Mouse (Mus musculus): ENCODE data around the gene Sbno2. TPM values are rescaled to one million over a fixed set of nuclear protein-coding genes. Genes with fewer than 3 reads are reported as not detected.

Sbno2 gene
- polyA plus RNA-seq, 1 experiment: 27.7 TPM

DNA sequence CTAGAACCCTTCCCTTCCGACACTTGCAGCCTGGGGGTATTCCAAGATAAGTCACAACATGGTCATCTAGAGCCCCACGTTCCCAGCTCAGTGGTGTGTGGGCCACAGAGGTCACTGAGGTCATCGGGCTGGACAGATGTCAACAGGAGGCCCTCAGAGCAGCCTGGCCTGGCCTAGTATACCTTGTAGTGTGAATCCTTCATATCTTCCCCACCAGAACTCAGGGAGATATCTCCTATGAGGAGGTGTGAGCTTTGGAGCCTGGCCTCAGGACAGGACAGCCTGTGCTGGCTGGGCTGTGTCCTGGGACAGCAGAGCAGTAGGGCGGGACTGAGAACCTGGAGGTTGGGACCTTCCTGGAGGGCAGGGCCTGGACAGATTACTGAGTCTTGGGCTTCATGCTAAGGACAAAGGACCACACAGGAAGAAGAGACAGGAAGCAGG lies 41.2 kb upstream of the Sbno2 start:
- peak overlapping the region; percentile 97 for H3K27ac ChIP-seq (ENCODE audit: insufficient read depth, low read depth, low read length)
- TF ChIP-seq CTCF (conservative IDR thresholded peaks at IDR 0.05; ENCODE audit: insufficient read depth, insufficient read length, low read depth, low read length) (no peak), POLR2A (IDR thresholded peaks at IDR 0.05; ENCODE audit: low read depth, low read length) (no peak)
- peaks cover 6% of the 10 kb centered on the region; the same call in 1 of the 2 replicates for H3K36me3 ChIP-seq (ENCODE audit: control insufficient read depth, insufficient read depth, low read length)
- no peaks in the 10 kb centered on the region for H3K27me3 ChIP-seq (replicated peaks; ENCODE audit: control insufficient read depth, insufficient read depth, low read length)
- WGBS: 40% methylated on average over 4 of the region's 4 CpGs
- H3K4me1 ChIP-seq (ENCODE audit: control insufficient read depth, insufficient read depth, low read length): peaks cover 23% of the 10 kb centered on the region
- DNase-seq: peak; percentile 74
- H3K4me3 ChIP-seq (ENCODE audit: insufficient read depth, low read depth, low read length): no peak overlapping the region

- Histone ChIP-seq H3K27me3 (replicated peaks; ENCODE audit: control insufficient read depth, insufficient read depth, low read length) (no peaks in the 10 kb centered on the region), H3K4me1 (ENCODE audit: control insufficient read depth, insufficient read depth, low read length) (peaks cover 23% of the 10 kb centered on the region), H3K4me3 (ENCODE audit: insufficient read depth, low read depth, low read length) (no peak overlapping the region), H3K36me3 (ENCODE audit: control insufficient read depth, insufficient read depth, low read length) (peaks cover 6% of the 10 kb centered on the region; the same call in 1 of the 2 replicates), H3K27ac (ENCODE audit: insufficient read depth, low read depth, low read length) (0 out of 2 replicates have a peak overlapping the region, but pooled peaks have one; percentile 0)
- DNase-seq: peak; percentile 84
- no peak for TF ChIP-seq CTCF (conservative IDR thresholded peaks at IDR 0.05; ENCODE audit: insufficient read depth, insufficient read length, low read depth, low read length)
- TF ChIP-seq POLR2A (IDR thresholded peaks at IDR 0.05; ENCODE audit: low read depth, low read length): no peak
- 55% methylated on average over 6 of the region's 6 CpGs for WGBS
Observed at GRCm38 (mm10) chr10:80145896-80146295, 40.5 kb upstream of the Sbno2 start.

GRCm38 (mm10) chr10:80144864-80145838 lies 39.8 kb upstream of the Sbno2 start:
- DNase-seq: peak; percentile 76
- Histone ChIP-seq H3K4me3 (ENCODE audit: insufficient read depth, low read depth, low read length) (no peak overlapping the region), H3K27ac (ENCODE audit: insufficient read depth, low read depth, low read length) (0 out of 2 replicates have a peak overlapping the region, but pooled peaks have one; percentile 0), H3K4me1 (ENCODE audit: control insufficient read depth, insufficient read depth, low read length) (peaks cover 23% of the 10 kb centered on the region), H3K36me3 (ENCODE audit: control insufficient read depth, insufficient read depth, low read length) (peaks cover 3% of the 10 kb centered on the region; the same call in 1 of the 2 replicates), H3K27me3 (replicated peaks; ENCODE audit: control insufficient read depth, insufficient read depth, low read length) (no peaks in the 10 kb centered on the region)
- WGBS: 65% methylated on average over 20 of the region's 20 CpGs
- no peak for TF ChIP-seq POLR2A (IDR thresholded peaks at IDR 0.05; ENCODE audit: low read depth, low read length)
- TF ChIP-seq CTCF (conservative IDR thresholded peaks at IDR 0.05; ENCODE audit: insufficient read depth, insufficient read length, low read depth, low read length): peak; percentile 79

- DNase-seq: no peak
- Histone ChIP-seq H3K27me3 (replicated peaks; ENCODE audit: control insufficient read depth, insufficient read depth, low read length) (no peaks in the 10 kb centered on the region), H3K4me1 (ENCODE audit: control insufficient read depth, insufficient read depth, low read length) (peaks cover 23% of the 10 kb centered on the region), H3K27ac (ENCODE audit: insufficient read depth, low read depth, low read length) (no peak overlapping the region), H3K4me3 (ENCODE audit: insufficient read depth, low read depth, low read length) (no peak overlapping the region), H3K36me3 (ENCODE audit: control insufficient read depth, insufficient read depth, low read length) (no peaks in the 10 kb centered on the region)
- TF ChIP-seq CTCF (conservative IDR thresholded peaks at IDR 0.05; ENCODE audit: insufficient read depth, insufficient read length, low read depth, low read length): no peak
- no peak for TF ChIP-seq POLR2A (IDR thresholded peaks at IDR 0.05; ENCODE audit: low read depth, low read length)
- 87% methylated on average over 12 of the region's 12 CpGs for WGBS
Observed at GRCm38 (mm10) chr10:80144159-80144558, 38.8 kb upstream of the Sbno2 start.

DNA sequence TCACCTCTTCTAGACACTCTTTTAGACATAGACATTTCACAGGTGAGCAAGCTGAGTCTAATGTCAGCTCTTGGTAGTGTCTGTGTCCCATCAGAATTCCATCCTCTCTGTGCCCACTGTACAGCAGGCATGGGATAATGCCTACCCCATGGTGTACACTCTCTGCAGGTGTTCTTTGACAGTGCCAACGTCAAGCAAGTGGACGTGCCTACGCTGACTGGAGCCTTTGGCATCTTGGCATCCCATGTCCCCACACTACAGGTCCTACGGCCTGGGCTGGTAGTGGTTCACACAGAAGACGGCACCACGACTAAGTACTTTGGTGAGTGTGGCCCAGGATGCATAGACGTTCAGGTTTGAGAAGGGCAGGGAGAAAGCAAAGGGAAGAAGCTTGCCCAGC lies 38.3 kb upstream of the Sbno2 start:
- TF ChIP-seq POLR2A (IDR thresholded peaks at IDR 0.05; ENCODE audit: low read depth, low read length) (no peak), CTCF (conservative IDR thresholded peaks at IDR 0.05; ENCODE audit: insufficient read depth, insufficient read length, low read depth, low read length) (no peak)
- no peak overlapping the region for H3K27ac ChIP-seq (ENCODE audit: insufficient read depth, low read depth, low read length)
- H3K27me3 ChIP-seq (replicated peaks; ENCODE audit: control insufficient read depth, insufficient read depth, low read length): no peaks in the 10 kb centered on the region
- WGBS: 80% methylated on average over 7 of the region's 7 CpGs
- no peaks in the 10 kb centered on the region for H3K36me3 ChIP-seq (ENCODE audit: control insufficient read depth, insufficient read depth, low read length)
- peaks cover 23% of the 10 kb centered on the region for H3K4me1 ChIP-seq (ENCODE audit: control insufficient read depth, insufficient read depth, low read length)
- no peak overlapping the region for H3K4me3 ChIP-seq (ENCODE audit: insufficient read depth, low read depth, low read length)
- DNase-seq: no peak

DNA sequence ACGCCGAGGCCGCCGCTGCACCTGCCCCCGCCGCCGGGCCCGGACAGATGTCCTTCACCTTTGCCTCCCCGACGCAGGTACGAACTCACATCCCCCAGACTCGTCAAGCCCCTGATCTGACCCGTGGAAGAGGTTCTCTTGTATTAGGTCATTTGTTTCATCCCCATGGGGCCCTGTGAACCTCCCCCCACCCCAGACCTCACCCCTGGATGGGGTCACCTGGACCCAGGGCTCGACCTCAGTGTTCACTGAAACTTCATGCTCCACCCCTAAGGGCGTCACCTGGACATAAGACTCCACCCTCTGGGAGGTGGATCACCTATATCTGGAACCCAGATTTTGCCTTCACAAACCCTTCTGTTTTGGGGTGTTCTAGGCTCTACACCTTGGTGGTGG lies 37.2 kb upstream of the Sbno2 start:
- Histone ChIP-seq H3K27ac (ENCODE audit: insufficient read depth, low read depth, low read length) (peak overlapping the region; percentile 96), H3K36me3 (ENCODE audit: control insufficient read depth, insufficient read depth, low read length) (no peaks in the 10 kb centered on the region), H3K4me1 (ENCODE audit: control insufficient read depth, insufficient read depth, low read length) (peaks cover 22% of the 10 kb centered on the region), H3K27me3 (replicated peaks; ENCODE audit: control insufficient read depth, insufficient read depth, low read length) (no peaks in the 10 kb centered on the region), H3K4me3 (ENCODE audit: insufficient read depth, low read depth, low read length) (peak overlapping the region; percentile 77)
- under 1% methylated on average over 15 of the region's 15 CpGs for WGBS
- DNase-seq: peak; percentile 79
- TF ChIP-seq CTCF (conservative IDR thresholded peaks at IDR 0.05; ENCODE audit: insufficient read depth, insufficient read length, low read depth, low read length): no peak
- no peak for TF ChIP-seq POLR2A (IDR thresholded peaks at IDR 0.05; ENCODE audit: low read depth, low read length)

Measured in kidney, adult 2 months (tissue).